Mouse (Mus musculus) CH12.LX (cell line): ENCODE measurements around the gene Fgfr2. TPM values are rescaled to one million over a fixed set of nuclear protein-coding genes. Genes with fewer than 3 reads are reported as not detected.
A peak's percentile ranks its signal among the peaks of the same experiment; 100 is the strongest.

Source experiments
- DNase-seq: peaks from one replicate; pipeline ENCODE4 v3.0.0-alpha.2; 2013; ENCODE audit errors: extremely low read depth
- H3K27ac ChIP-seq: 2 replicates; pipeline ENCODE4 v1.5.1; 2012; ENCODE audit warnings: low read depth, mild to moderate bottlenecking, control low read depth, moderate library complexity; ENCODE audit not compliant: insufficient read depth
- H3K27me3 ChIP-seq: replicated peaks from 2 replicates; pipeline ENCODE3; 2012; ENCODE audit warnings: inconsistent platforms
- H3K36me3 ChIP-seq, 2 experiments: replicated peaks in 1 of 2; 2 replicates each; pipeline versions ENCODE3 to v1.6.1; 2012; ENCODE audit warnings: inconsistent platforms in 1 of 2, low read length in 1 of 2, mild to moderate bottlenecking in 1 of 2, mixed read lengths in 1 of 2, moderate library complexity in 1 of 2; ENCODE audit not compliant: control insufficient read depth in 1 of 2, insufficient read depth in 1 of 2
- H3K4me1 ChIP-seq, 2 experiments: 2 replicates each; pipeline ENCODE4 v1.6.1; 2012; ENCODE audit warnings: inconsistent platforms in 1 of 2, moderate library complexity in 1 of 2; ENCODE audit not compliant: insufficient read depth in 2 of 2, control insufficient read depth in 1 of 2
- H3K4me2 ChIP-seq: 2 replicates; pipeline ENCODE4 v1.6.1; 2012; ENCODE audit warnings: low read depth, mild to moderate bottlenecking, control low read depth; ENCODE audit not compliant: poor library complexity, insufficient read depth, severe bottlenecking
- H3K4me3 ChIP-seq, 3 experiments: fragments of 150-350 bp in 1 of 3; sonication (generic) in 1 of 3; replicated peaks in 1 of 3; 2 replicates each; pipeline versions ENCODE3 to v1.5.1; 2011 to 2012; ENCODE audit warnings: low read depth in 2 of 3, low read length in 2 of 3, mild to moderate bottlenecking in 2 of 3, moderate library complexity in 2 of 3, control low read depth in 1 of 3, improper control_type of control experiment in 1 of 3, inconsistent platforms in 1 of 3, mixed read lengths in 1 of 3; ENCODE audit not compliant: poor library complexity in 1 of 3
- H3K79me2 ChIP-seq: replicated peaks from 2 replicates; pipeline ENCODE4 v1.6.1; 2012; ENCODE audit warnings: mild to moderate bottlenecking, moderate library complexity; ENCODE audit not compliant: control insufficient read depth, poor library complexity, insufficient read depth, severe bottlenecking; ENCODE audit errors: extremely low read depth
- H3K9ac ChIP-seq: 2 replicates; pipeline ENCODE4 v1.6.1; 2012; ENCODE audit warnings: low read depth, mild to moderate bottlenecking, control low read depth, moderate library complexity; ENCODE audit not compliant: insufficient read depth
- H3K9me3 ChIP-seq: replicated peaks from 2 replicates; pipeline ENCODE3; 2012; ENCODE audit warnings: low read length, inconsistent platforms, mixed read lengths
- CHD2 ChIP-seq: IDR thresholded peaks from 2 replicates; pipeline ENCODE4 v1.6.1; 2011; ENCODE audit warnings: low read length, improper control_type of control experiment
- CTCF ChIP-seq, 2 experiments: IDR thresholded peaks in 1 of 2; conservative IDR thresholded peaks in 1 of 2; 2 replicates each; pipeline ENCODE4 v1.5.1; 2011 to 2012; ENCODE audit warnings: low read depth in 2 of 2, low read length in 2 of 2, improper control_type of control experiment in 1 of 2, inconsistent platforms in 1 of 2, mild to moderate bottlenecking in 1 of 2, moderate library complexity in 1 of 2
- ETS1 ChIP-seq: conservative IDR thresholded peaks from 2 replicates; pipeline ENCODE4 v1.6.1; 2012; ENCODE audit warnings: low read depth, mild to moderate bottlenecking, inconsistent platforms, low read length, improper control_type of control experiment, moderate library complexity
- GABPA ChIP-seq: IDR thresholded peaks from 2 replicates; pipeline ENCODE4 v1.6.1; 2012; ENCODE audit warnings: low read depth, low read length, improper control_type of control experiment, inconsistent platforms; ENCODE audit not compliant: insufficient replicate concordance
- HCFC1 ChIP-seq: IDR thresholded peaks from 2 replicates; pipeline ENCODE4 v1.6.1; 2012; ENCODE audit warnings: low read depth, mild to moderate bottlenecking, inconsistent platforms, low read length, improper control_type of control experiment
- IRF4 ChIP-seq: IDR thresholded peaks from 2 replicates; pipeline ENCODE4 v1.6.1; 2014; ENCODE audit warnings: low read depth, mild to moderate bottlenecking, inconsistent platforms, low read length, improper control_type of control experiment
- JUN ChIP-seq: IDR thresholded peaks from 2 replicates; pipeline ENCODE4 v1.6.1; 2011; ENCODE audit warnings: low read depth, mild to moderate bottlenecking, low read length, improper control_type of control experiment, moderate library complexity; ENCODE audit not compliant: insufficient read depth
- MAFK ChIP-seq: IDR thresholded peaks from 2 replicates; pipeline ENCODE4 v1.6.1; 2011; ENCODE audit warnings: low read length, improper control_type of control experiment; ENCODE audit not compliant: insufficient replicate concordance
- MAX ChIP-seq: IDR thresholded peaks from 2 replicates; pipeline ENCODE4 v1.6.1; 2011; ENCODE audit warnings: low read length, improper control_type of control experiment
- MEF2A ChIP-seq: IDR thresholded peaks from 2 replicates; pipeline ENCODE4 v1.6.1; 2014; ENCODE audit warnings: low read depth, mild to moderate bottlenecking, inconsistent platforms, low read length, improper control_type of control experiment, borderline replicate concordance
- PAX5 ChIP-seq: IDR thresholded peaks from 2 replicates; pipeline ENCODE4 v1.6.1; 2012; ENCODE audit warnings: low read length, inconsistent platforms, mixed read lengths
- TCF12 ChIP-seq: IDR thresholded peaks from 2 replicates; pipeline ENCODE4 v1.6.1; 2014; ENCODE audit warnings: low read depth, mild to moderate bottlenecking, inconsistent platforms, low read length, improper control_type of control experiment
- UBTF ChIP-seq: IDR thresholded peaks from 2 replicates; pipeline ENCODE4 v1.6.1; 2012; ENCODE audit warnings: low read depth, mild to moderate bottlenecking, inconsistent platforms, low read length, improper control_type of control experiment, moderate library complexity
- USF1 ChIP-seq: IDR thresholded peaks from 2 replicates; pipeline ENCODE4 v1.6.1; 2014; ENCODE audit warnings: low read depth, mild to moderate bottlenecking, inconsistent platforms, low read length, improper control_type of control experiment
- USF2 ChIP-seq: conservative IDR thresholded peaks from 2 replicates; pipeline ENCODE4 v1.6.1; 2011; ENCODE audit warnings: low read depth, low read length, improper control_type of control experiment
- ZMIZ1 ChIP-seq: IDR thresholded peaks from 2 replicates; pipeline ENCODE4 v1.6.1; 2012; ENCODE audit warnings: low read depth, mild to moderate bottlenecking, inconsistent platforms, low read length, improper control_type of control experiment
- dilution Hi-C: fragments of 300-500 bp; cut with MboI; formaldehyde crosslinking; loops from 2 replicates; pipeline ENCODE4 v1.14.3; 2020; ENCODE audit warnings: low sequenced_read_pairs; ENCODE audit not compliant: extremely low pct_unique_long_range_greater_than_20kb, extremely low pct_ligation_motif_present
- in situ Hi-C: fragments of 300-500 bp; cut with MboI; formaldehyde crosslinking; loops from 3 replicates; pipeline ENCODE4 v1.14.3; 2019; ENCODE audit warnings: low sequenced_read_pairs, low pct_ligation_motif_present, low pct_unique_long_range_greater_than_20kb, mixed read lengths
- polyA plus RNA-seq: library from polyadenylated mRNA; unstranded; fragments of >175 nt; gene quantifications from 2 replicates; pipeline ENCODE4 v1.2.1, GENCODE M21; 2012; ENCODE audit warnings: low read depth; ENCODE audit not compliant: insufficient read length
- total RNA-seq, 2 experiments: library from RNA; depleted of rRNA; stranded (reverse); fragments of 300-350 nt in 1 of 2; fragments of >200 nt in 1 of 2; gene quantifications; 2 replicates each; pipeline ENCODE4 v1.2.3; 2012 to 2014

The Fgfr2 gene
- total and polyA plus RNA-seq, 3 experiments: not detected

DNA sequence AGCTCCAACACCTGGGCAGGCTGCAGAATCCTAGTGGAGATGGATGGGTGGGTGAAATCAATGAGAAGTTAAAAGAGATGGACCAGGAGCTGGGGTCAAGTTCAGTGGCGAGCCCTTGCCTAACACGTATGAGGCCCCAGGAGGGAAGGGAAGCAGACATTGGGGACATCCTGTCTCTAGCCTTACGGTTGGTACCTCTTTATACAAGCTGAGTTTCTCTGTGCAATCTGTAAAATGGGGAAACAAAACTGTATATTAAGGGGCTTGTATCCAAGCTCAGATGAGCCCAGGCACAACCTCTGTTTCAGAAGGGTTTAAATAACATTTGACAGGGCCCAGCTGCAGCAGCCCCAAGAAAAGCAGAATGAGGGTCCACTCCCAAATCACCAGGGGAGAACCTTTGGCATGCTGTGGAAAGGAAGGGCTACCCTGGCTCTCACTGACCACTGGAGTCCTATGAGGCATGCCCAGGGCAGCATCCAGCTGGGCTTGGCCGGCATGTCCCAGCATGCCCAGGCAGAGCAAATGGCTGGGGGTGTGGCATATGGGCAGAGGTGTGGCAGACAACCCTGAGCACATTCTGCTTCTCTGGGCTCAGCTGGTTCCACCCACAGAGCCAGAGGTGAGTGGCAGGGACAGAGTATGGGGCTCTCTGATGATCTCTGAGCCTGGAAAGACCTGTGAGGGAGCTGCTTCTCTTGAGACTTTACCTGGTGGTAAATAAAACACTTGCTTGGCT lies 393.9 kb downstream of the Fgfr2 start (continued):
- peak; percentile 66; the same call in 1 of the 2 replicates for TF ChIP-seq MAX
- TF ChIP-seq, all 38 proteins: peak for 14

DNA sequence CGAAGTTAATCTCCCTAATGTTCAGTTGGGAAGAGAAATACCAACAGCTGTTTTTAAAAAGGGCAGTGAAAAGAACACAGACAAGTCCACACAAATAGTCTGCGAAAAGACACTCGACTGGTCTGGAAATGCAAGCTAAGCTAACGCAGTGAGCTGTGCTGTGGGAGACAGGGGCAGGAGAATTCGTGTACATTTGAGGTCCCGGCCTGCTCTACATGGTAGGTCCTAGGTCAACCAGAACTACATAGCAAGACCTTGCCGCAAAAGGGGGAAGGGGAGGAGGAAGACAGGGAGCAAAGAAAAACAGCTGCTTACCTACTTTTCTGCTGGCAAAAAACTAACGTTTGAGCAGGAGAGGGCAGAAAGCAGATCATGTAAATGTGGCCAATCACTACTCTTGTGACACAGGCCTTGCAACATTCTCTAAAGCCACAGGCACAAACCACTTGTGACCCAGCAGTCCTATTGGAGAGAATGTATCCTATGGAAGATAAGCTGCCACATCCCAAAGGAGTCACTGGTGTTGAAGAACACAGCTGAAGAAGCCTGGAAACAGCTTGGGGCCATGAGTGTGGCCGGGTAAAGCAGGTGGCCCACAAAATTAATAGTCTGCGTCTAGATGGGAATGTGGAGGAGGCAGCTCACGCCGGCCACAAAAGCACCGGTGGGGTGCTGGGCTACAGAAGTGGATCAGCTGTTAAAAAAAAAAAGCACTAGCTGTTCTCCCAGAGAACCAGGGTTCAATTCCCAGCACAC lies 396.9 kb downstream of the Fgfr2 start:
- Histone ChIP-seq H3K9ac (no peak overlapping the region), H3K27me3 (no peaks in the 10 kb centered on the region), H3K4me2 (no peak overlapping the region), H3K36me3 (peaks cover 8 to 60% of the 10 kb centered on the region in 2 experiments), H3K27ac (no peak overlapping the region), H3K79me2 (no peaks in the 10 kb centered on the region), H3K4me3 (no peak overlapping the region), H3K9me3 (no peaks in the 10 kb centered on the region), H3K4me1 (peaks cover 37 to 80% of the 10 kb centered on the region in 2 experiments)
- in situ Hi-C loops: no loop called here
- no peak for TF ChIP-seq PAX5
- no peak for TF ChIP-seq MAFK
- no peak for TF ChIP-seq JUN
- no peak for TF ChIP-seq MEF2A
- TF ChIP-seq TCF12: no peak
- TF ChIP-seq CHD2: no peak
- no peak for TF ChIP-seq UBTF
- no peak for TF ChIP-seq CTCF (conservative IDR thresholded peaks at IDR 0.05 in 1 of 2, IDR thresholded peaks at IDR 0.05 in 1 of 2; ENCODE audit: low read depth in 2 of 2, low read length in 2 of 2)
- TF ChIP-seq HCFC1: no peak
- TF ChIP-seq ETS1: no peak
- TF ChIP-seq USF1: no peak
- no peak for TF ChIP-seq MAX
- TF ChIP-seq ZMIZ1: no peak
- TF ChIP-seq GABPA: no peak
- dilution Hi-C loops: no loop called here
- no peak for DNase-seq

DNA sequence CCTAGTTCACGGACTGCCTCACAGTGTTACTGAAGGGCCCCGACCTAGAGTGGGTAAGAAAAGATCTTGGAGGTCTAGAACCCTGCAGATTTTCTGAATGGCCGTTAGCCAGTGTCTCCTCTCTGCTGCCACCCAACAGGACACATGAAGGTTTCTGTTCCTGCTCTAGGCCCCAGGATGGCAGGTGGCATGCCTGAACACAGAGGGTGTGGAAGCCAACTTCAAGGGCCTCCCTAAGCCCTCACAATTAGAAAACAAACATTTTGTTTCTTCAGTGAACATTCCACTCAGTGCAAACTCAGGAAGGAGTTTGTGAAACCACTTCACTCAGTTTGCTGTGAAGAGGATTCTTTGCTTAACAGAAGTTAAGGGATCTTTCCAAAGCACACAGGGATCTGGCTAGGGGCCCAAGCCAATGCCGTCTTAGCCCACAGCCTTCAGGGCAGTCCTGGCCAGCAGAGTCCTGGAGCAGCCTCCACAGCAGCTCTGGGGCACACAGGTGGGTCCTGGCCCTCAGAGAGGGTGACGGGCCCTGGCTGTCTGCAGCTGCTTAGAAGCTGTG lies 398.6 kb downstream of the Fgfr2 start:
- Histone ChIP-seq H3K4me3 (no peak overlapping the region), H3K27ac (no peak overlapping the region), H3K4me1 (peaks cover 43 to 80% of the 10 kb centered on the region in 2 experiments), H3K9me3 (no peaks in the 10 kb centered on the region), H3K9ac (no peak overlapping the region), H3K36me3 (peaks cover 8 to 50% of the 10 kb centered on the region in 2 experiments), H3K27me3 (no peaks in the 10 kb centered on the region), H3K4me2 (no peak overlapping the region), H3K79me2 (no peaks in the 10 kb centered on the region)
- TF ChIP-seq IRF4 (peak; percentile 44; the same call in 1 of the 2 replicates), USF2 (no peak)
- in situ Hi-C loops (no loop called here), dilution Hi-C loops (no loop called here)
- DNase-seq: no peak
